Mouse (Mus musculus): Measurements from ENCODE around the gene Higd1a.

The Higd1a gene

DNA sequence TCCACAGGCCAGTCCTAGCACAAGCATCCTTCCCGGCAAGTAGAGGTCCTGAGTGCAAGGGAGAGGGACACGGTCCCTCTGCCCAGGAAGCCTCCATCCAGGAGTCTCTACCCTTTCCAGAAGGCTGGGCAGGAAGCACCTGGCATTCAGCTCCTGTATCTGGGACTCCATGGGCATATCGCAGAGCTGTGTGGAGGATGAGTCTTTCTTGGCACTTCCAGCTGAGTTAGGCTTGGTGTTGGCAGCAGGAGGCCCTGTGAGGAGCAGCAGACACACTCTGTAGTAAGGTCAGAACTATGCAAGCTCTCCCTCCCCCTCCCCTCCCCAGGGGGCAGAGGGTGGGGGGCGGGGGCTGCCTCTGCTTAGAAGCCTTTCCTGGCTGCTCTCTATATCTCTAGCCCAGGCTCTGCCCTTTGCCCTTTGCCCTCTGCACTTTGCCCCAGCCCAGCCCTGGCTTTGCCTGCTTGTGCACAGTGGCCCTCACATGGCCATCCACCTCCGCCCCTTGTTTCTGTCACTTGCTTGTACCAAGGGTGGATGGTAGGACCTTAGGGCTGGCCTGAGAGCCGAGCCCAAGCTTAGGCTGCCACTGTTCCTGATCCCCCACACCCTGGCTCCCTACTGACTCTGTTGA, 59.2 kb downstream of the Higd1a start:
- no peak for DNase-seq (ENCODE audit: low read depth, low spot score)
